Mouse (Mus musculus): Measurements from ENCODE around the gene Slc23a2. TPM values are rescaled to one million over a fixed set of nuclear protein-coding genes. Genes with fewer than 3 reads are reported as not detected.

The Slc23a2 gene
- polyA plus RNA-seq, 1 experiment from 2014 or later, result 5.1 TPM

- Histone ChIP-seq H3K9ac (no peak overlapping the region), H3K27ac (no peak overlapping the region), H3K4me2 (no peak overlapping the region), H3K36me3 (no peaks in the 10 kb centered on the region), H3K4me3 (no peak overlapping the region), H3K9me3 (replicated peaks) (no peaks in the 10 kb centered on the region), H3K4me1 (peaks cover 40% of the 10 kb centered on the region), H3K27me3 (replicated peaks) (peaks cover 2% of the 10 kb centered on the region)
- no peak for ATAC-seq
- 68% methylated on average over 5 of the region's 5 CpGs for WGBS (ENCODE audit: insufficient replicate concordance)
These were observed 108.6 kb downstream of the Slc23a2 start for GRCm38 (mm10) chr2:132036326-132036725.

DNA sequence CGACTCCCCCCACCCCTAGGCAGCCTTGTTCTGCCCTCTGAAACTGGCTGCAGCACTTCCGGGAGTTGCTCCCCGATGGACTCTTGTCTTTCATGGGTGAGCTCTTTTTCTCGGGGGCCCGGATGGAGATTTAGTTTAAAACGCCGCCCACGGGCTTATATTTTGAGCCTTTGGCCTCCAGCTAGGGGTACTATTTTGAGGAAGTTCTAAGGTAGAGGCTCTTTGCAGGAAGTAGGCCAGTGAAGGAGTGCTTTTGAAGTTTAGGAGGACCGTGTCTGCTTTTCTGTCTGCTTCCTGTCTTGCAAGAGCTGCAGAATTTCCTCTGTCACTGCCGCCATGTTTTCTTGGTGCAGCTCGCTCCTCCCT lies 109.5 kb downstream of the Slc23a2 start:
- Histone ChIP-seq H3K27me3 (replicated peaks) (peaks cover 10% of the 10 kb centered on the region), H3K4me3 (no peak overlapping the region), H3K4me2 (peak overlapping the region; percentile 28), H3K9ac (no peak overlapping the region), H3K27ac (peak overlapping the region; percentile 65), H3K36me3 (no peaks in the 10 kb centered on the region), H3K9me3 (replicated peaks) (no peaks in the 10 kb centered on the region), H3K4me1 (peaks cover 42% of the 10 kb centered on the region)
- WGBS (ENCODE audit: insufficient replicate concordance), result 34% methylated on average over 11 of the region's 11 CpGs
- ATAC-seq, result no peak

- H3K27ac ChIP-seq, result peak overlapping the region; percentile 65
- H3K4me3 ChIP-seq, result no peak overlapping the region
- no peaks in the 10 kb centered on the region for H3K36me3 ChIP-seq
- peaks cover 17% of the 10 kb centered on the region for H3K27me3 ChIP-seq (replicated peaks)
- 29% methylated on average over 4 of the region's 4 CpGs for WGBS (ENCODE audit: insufficient replicate concordance)
- peak; percentile 79 for ATAC-seq
- peak overlapping the region; percentile 28 for H3K4me2 ChIP-seq
- peak overlapping the region; percentile 10; the same call in 1 of the 2 replicates for H3K9ac ChIP-seq
- H3K9me3 ChIP-seq (replicated peaks), result no peaks in the 10 kb centered on the region
- H3K4me1 ChIP-seq, result peaks cover 42% of the 10 kb centered on the region
These were observed 110.1 kb downstream of the Slc23a2 start for GRCm38 (mm10) chr2:132034590-132035469.

DNA sequence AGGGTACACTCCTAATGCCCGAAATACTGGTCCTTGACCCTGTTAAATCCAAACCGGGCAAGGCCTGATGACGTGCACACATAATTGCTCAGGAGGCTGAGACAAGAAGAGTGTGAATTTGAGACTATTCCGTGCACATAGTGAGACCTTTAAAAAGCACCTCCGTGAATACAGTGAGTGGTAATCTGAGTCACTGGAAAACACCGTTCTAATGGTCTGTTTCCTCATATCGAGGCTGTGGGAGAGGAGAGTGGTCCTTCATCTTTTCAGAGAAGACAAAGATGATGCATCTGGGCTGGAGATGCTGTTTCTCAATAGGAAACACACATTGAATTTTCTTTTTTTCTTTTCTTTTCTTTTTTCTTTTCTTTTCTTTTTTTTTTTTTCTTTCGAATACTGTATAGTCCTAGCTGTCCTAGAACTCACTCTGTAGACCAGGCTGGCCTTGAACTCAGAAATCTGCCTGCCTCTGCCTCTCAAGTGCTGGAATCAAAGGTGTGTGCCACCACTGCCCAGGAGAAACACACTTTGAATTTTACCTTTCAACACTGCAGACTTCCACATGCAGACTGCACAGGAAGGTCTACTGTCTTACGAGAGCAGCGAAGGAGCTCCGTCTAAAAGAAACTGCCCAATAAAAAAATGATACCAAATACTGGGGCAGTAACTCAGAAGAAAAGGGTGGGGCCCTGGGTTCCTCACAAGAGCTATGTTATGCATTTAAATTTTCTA lies 113.4 kb downstream of the Slc23a2 start:
- WGBS (ENCODE audit: insufficient replicate concordance), result 71% methylated on average over 11 of the region's 11 CpGs
- no peak overlapping the region for H3K27ac ChIP-seq
- H3K9me3 ChIP-seq (replicated peaks), result no peaks in the 10 kb centered on the region
- no peaks in the 10 kb centered on the region for H3K36me3 ChIP-seq
- H3K9ac ChIP-seq, result no peak overlapping the region
- H3K4me1 ChIP-seq, result peaks cover 62% of the 10 kb centered on the region
- H3K4me2 ChIP-seq, result no peak overlapping the region
- peaks cover 43% of the 10 kb centered on the region for H3K27me3 ChIP-seq (replicated peaks)
- ATAC-seq, result no peak
- no peak overlapping the region for H3K4me3 ChIP-seq

DNA sequence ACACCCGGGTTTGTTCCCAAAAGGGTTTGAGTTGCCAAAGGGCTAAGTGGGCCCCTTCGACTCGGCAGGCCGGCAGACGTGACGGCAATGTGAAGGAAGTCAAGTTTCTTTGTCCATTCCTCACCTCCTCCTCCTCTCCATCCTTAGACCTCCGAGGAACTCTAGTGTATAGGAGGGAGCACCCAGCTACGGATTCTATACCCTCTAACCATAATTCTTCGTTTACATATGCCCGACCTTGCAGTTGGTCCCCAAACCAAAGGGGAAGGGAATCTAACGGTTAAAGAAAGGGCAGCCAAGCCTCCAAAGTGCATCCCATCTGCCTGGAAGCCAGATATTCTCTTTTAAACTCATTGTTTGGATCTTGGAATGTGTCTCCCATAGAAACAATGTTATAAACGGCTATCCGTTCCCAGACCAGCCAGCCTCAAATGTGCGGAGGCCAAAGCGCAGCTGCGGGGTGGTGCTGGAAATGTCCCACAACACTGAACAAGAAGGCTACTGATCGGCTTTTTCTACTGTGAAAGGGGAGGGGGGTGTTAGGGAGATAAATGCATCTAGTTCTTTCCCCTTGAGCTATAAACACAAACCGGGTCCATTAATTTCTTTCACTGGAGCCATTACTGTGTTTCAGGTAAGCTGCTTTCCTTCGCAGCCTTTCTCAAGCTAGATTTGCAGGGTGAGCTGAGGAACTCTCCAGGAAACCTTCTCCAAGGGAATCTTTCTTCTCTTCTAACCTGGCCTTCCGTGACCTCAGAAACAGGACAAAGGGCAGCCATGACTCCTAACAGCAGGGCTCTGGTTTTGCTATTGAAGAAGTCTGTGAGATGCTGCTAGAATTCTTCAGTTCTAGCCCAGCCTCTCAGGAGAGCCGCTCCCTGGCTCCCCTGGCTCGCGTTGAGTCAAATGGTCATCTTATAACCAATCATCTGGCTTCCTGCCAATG lies 114.2 kb downstream of the Slc23a2 start:
- H3K27me3 ChIP-seq (replicated peaks), result peaks cover 43% of the 10 kb centered on the region
- no peaks in the 10 kb centered on the region for H3K9me3 ChIP-seq (replicated peaks)
- no peaks in the 10 kb centered on the region for H3K36me3 ChIP-seq
- H3K4me1 ChIP-seq, result peaks cover 56% of the 10 kb centered on the region
- 34% methylated on average over 23 of the region's 23 CpGs for whole genome bisulfite sequencing (ENCODE audit: insufficient replicate concordance)
- ATAC-seq, result no peak
- peak overlapping the region; percentile 83 for H3K4me2 ChIP-seq
- H3K4me3 ChIP-seq, result peak overlapping the region; percentile 58
- H3K27ac ChIP-seq, result no peak overlapping the region
- H3K9ac ChIP-seq, result 0 out of 2 replicates have a peak overlapping the region, but pooled peaks have one; percentile 44

- Histone ChIP-seq H3K36me3 (no peaks in the 10 kb centered on the region), H3K9ac (peak within 1 kb of the TSS; percentile 44), H3K27ac (peak within 1 kb of the TSS; percentile 15; the same call in 1 of the 2 replicates), H3K27me3 (replicated peaks) (peaks cover 43% of the 10 kb centered on the region), H3K4me3 (peak within 1 kb of the TSS; percentile 58), H3K4me2 (peak within 1 kb of the TSS; percentile 83), H3K4me1 (peaks cover 47% of the 10 kb centered on the region), H3K9me3 (replicated peaks) (no peaks in the 10 kb centered on the region)
- 0% methylated on average over 36 of the region's 48 CpGs for WGBS (ENCODE audit: insufficient replicate concordance)
- ATAC-seq, result peak; percentile 87
These were observed 115.1 kb downstream of the Slc23a2 start, which contains the start of gene Rassf2 for GRCm38 (mm10) chr2:132029646-132030417. Gene Rassf2, minus strand, starts transcription at chr2:132030258.

DNA sequence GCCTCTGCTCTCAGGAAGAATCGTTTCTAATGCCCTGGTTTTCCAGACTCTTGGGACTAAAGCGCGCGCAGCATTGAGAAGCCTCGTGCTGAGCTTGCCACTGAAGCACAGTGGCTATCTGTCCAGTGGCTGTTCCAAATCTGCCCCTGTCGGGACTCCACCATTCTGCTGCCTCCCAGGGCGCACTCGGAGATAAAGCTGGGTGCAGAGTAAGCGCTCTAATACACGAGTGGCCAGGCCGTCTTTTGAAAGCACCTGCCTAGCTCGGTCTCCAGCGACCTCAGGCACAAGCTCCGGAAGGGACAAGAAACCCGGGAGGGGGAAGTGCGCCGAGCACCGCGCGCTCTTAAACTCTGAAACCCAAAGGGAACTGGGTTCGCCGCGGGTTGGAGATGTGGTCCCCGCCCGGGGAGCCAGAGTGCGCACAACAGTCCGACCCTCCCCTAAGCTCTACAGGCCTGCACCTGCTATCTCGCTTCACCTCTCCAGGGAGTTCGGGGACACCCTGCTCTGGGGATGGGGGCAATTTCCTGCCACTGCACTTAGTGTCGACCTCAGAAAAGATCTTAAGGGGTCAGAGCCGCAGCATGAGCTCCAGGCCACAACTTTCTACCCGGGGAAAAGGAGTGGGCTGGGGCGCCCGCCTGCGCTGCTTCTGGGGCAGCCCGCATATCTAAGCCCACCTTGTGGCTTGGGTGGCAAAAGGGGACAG lies 115.9 kb downstream of the Slc23a2 start:
- Histone ChIP-seq H3K27ac (peak overlapping the region; percentile 15; the same call in 1 of the 2 replicates), H3K27me3 (replicated peaks) (peaks cover 43% of the 10 kb centered on the region), H3K4me3 (peak overlapping the region; percentile 58), H3K36me3 (no peaks in the 10 kb centered on the region), H3K9me3 (replicated peaks) (no peaks in the 10 kb centered on the region), H3K4me2 (peak overlapping the region; percentile 83), H3K4me1 (peaks cover 40% of the 10 kb centered on the region), H3K9ac (peak overlapping the region; percentile 44)
- ATAC-seq, result peak; percentile 38
- under 1% methylated on average over 36 of the region's 36 CpGs for WGBS (ENCODE audit: insufficient replicate concordance)

DNA sequence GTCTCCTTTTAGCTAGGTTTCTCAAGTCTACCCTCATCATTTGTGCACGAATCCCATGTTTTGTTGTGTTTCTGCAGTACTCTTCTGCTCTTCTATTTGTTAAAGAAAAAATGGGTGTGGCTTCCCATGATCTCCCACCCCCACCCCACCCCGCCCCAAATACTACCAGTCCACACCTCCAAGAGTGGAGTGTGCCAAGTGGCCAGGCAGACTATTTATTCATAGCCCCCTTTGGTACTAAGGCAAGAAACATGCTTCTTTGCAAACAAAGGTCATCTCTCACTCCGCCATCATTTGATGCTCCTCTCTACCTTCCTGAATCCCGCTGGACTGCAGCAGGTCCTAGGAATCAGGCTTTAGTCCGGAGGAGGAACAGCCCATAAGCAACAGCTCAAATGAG lies 116.8 kb downstream of the Slc23a2 start:
- Histone ChIP-seq H3K27me3 (replicated peaks) (peaks cover 43% of the 10 kb centered on the region), H3K27ac (no peak overlapping the region), H3K36me3 (no peaks in the 10 kb centered on the region), H3K4me1 (peaks cover 31% of the 10 kb centered on the region), H3K9ac (no peak overlapping the region), H3K4me2 (peak overlapping the region; percentile 83), H3K4me3 (peak overlapping the region; percentile 58), H3K9me3 (replicated peaks) (no peaks in the 10 kb centered on the region)
- no peak for ATAC-seq
- 38% methylated on average over 5 of the region's 5 CpGs for WGBS (ENCODE audit: insufficient replicate concordance)

GRCm38 (mm10) chr2:132027366-132027765 lies 117.5 kb downstream of the Slc23a2 start:
- H3K36me3 ChIP-seq, result no peaks in the 10 kb centered on the region
- peaks cover 43% of the 10 kb centered on the region for H3K27me3 ChIP-seq (replicated peaks)
- H3K27ac ChIP-seq, result no peak overlapping the region
- no peak overlapping the region for H3K9ac ChIP-seq
- WGBS (ENCODE audit: insufficient replicate concordance), result 18% methylated on average over 5 of the region's 5 CpGs
- H3K9me3 ChIP-seq (replicated peaks), result no peaks in the 10 kb centered on the region
- H3K4me3 ChIP-seq, result no peak overlapping the region
- 0 out of 2 replicates have a peak overlapping the region, but pooled peaks have one; percentile 83 for H3K4me2 ChIP-seq
- no peak for ATAC-seq
- peaks cover 33% of the 10 kb centered on the region for H3K4me1 ChIP-seq

GRCm38 (mm10) chr2:132024028-132024427 lies 120.9 kb downstream of the Slc23a2 start:
- no peak overlapping the region for H3K4me2 ChIP-seq
- no peak overlapping the region for H3K9ac ChIP-seq
- H3K9me3 ChIP-seq (replicated peaks), result no peaks in the 10 kb centered on the region
- no peaks in the 10 kb centered on the region for H3K36me3 ChIP-seq
- 44% methylated on average over 4 of the region's 4 CpGs for WGBS (ENCODE audit: insufficient replicate concordance)
- peaks cover 35% of the 10 kb centered on the region for H3K4me1 ChIP-seq
- no peak for ATAC-seq
- no peak overlapping the region for H3K27ac ChIP-seq
- no peak overlapping the region for H3K4me3 ChIP-seq
- peaks cover 19% of the 10 kb centered on the region for H3K27me3 ChIP-seq (replicated peaks)
